Mouse (Mus musculus) lung, adult 2 months (tissue): ENCODE results near the gene Spag8.

Experiments
- CTCF ChIP-seq: fragments of 200-500 bp; IDR thresholded peaks from 2 replicates; pipeline ENCODE4 v1.5.1; 2011; ENCODE audit warnings: mild to moderate bottlenecking, low read length, control low read depth; ENCODE audit not compliant: insufficient read depth
- POLR2A ChIP-seq: fragments of 200-500 bp; IDR thresholded peaks from 2 replicates; pipeline ENCODE4 v1.6.1; 2011; ENCODE audit warnings: low read depth, mild to moderate bottlenecking, control low read depth, low read length, borderline replicate concordance; ENCODE audit errors: extremely low read depth

DNA sequence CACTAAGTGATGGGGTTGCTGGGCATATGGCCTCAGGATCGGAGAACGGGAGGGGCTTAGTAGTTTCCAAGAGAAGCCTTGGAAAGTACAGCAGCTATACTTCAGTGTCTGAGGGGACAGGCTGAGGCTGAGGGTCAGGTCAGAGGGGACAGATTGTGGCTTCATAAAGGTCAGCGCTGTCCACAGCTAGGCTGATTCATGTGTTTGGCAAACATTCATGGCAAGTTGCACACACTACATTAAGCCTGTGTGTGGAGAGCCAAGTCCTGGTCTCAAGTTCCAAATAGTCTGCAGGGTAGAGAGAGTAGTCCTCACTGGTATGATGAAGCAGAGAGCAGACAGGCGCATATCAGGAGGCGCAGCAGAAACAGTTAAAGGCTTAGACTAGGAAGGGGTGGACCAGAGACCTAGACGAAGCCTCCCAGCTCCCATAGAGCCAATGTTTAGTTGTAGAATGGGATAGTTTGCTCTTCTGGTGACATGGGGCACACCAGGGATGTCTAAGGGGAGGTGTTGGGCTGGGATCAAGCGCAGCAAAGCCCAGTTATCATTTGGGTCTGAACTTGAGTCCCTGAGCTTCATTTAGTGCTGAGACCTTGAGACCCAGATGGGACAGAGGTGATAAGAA lies 26.1 kb upstream of the Spag8 start:
- TF ChIP-seq CTCF (no peak), POLR2A (no peak)
